Comparison of ENCODE assay signal across 29 mouse cellular contexts in the genomic region with DNA sequence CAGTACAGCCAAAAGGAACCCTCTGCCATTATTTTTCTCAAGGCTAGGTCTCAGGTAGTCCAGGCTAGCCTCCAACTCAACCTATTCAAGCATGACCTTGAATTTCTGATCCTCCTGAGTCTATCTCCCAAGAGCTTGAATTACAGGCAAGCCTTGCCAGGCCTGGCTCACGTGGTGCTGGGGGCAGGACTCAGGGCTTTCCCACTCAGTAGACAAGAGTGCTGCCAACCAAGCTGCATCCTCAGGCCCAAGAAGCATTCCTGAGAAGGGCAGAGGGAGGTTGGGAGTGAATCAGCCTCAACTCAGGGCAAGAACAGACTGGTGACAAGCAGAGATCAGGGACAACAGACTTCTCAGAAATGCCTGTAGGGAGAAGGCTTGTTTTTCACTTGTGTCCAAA. TPM values are rescaled to one million over a fixed set of nuclear protein-coding genes. Genes with fewer than 3 reads are reported as not detected.
A peak's percentile ranks its signal among the peaks of the same experiment; 100 is the strongest.
DNase-seq lines count a peak whose midpoint lies in the region; ATAC-seq and TF ChIP-seq lines count a peak whose summit lies in the region.
"Had no signal": no experiment of that assay in that cellular context is flagged by ENCODE, and none has a peak within 500 bp of the region (broad histone marks: within the 10 kb centered on the region; RNA-seq: fewer than 3 reads in every experiment).

No protein-coding gene starts in this region.

- WGBS in embryonic facial prominence, embryonic 15.5 days, result 54% methylated on average over 1 of the region's 1 CpGs
- 69% methylated on average over 1 of the region's 1 CpGs for WGBS in hindbrain, postnatal 0 days

- H3K27ac ChIP-seq in embryonic facial prominence, embryonic 15.5 days (replicated peaks), result 0 out of 2 replicates have a peak overlapping the region, but pooled peaks have one; percentile 17
- no peak overlapping the region for H3K27ac ChIP-seq in hindbrain, postnatal 0 days
- H3K27ac ChIP-seq: forebrain, embryonic 10.5 days; forebrain, embryonic 15.5 days; heart, embryonic 10.5 days; heart, embryonic 15.5 days; hindbrain, embryonic 12.5 days; layer of hippocampus, adult 2 months; liver, embryonic 12.5 days; macrophage; midbrain, embryonic 13.5 days; neural tube, embryonic 15.5 days; stomach, embryonic 15.5 days had no signal

- H3K4me2 ChIP-seq in embryonic facial prominence, embryonic 15.5 days (replicated peaks), result no peak overlapping the region
- H3K4me2 ChIP-seq in myocyte (ENCODE audit: low read depth), result no peak overlapping the region
- no peak overlapping the region for H3K4me2 ChIP-seq in hindbrain, postnatal 0 days (ENCODE audit: low read depth, low read length)
- H3K4me2 ChIP-seq: forebrain, embryonic 15.5 days; heart, embryonic 15.5 days; hindbrain, embryonic 12.5 days; liver, embryonic 12.5 days; midbrain, embryonic 13.5 days; neural tube, embryonic 15.5 days; stomach, embryonic 15.5 days had no signal

- H3K4me1 ChIP-seq in embryonic facial prominence, embryonic 15.5 days, result 0 out of 2 replicates have a peak, but pooled peaks cover 4% of the 10 kb centered on the region
- H3K4me1 ChIP-seq in hindbrain, postnatal 0 days (ENCODE audit: insufficient read depth, low read length), result no peaks in the 10 kb centered on the region
- H3K4me1 ChIP-seq: forebrain, embryonic 15.5 days; hindbrain, embryonic 12.5 days; midbrain, embryonic 13.5 days; neural tube, embryonic 15.5 days; stomach, embryonic 15.5 days had no signal

- H3K27me3 ChIP-seq in C2C12 (ENCODE audit: control insufficient read depth, insufficient read depth, insufficient read length), result no peaks in the 10 kb centered on the region
- H3K27me3 ChIP-seq in embryonic facial prominence, embryonic 15.5 days, result no peaks in the 10 kb centered on the region
- no peaks in the 10 kb centered on the region for H3K27me3 ChIP-seq in myocyte (ENCODE audit: control insufficient read depth, insufficient read depth, insufficient read length)
- no peaks in the 10 kb centered on the region for H3K27me3 ChIP-seq in hindbrain, postnatal 0 days (ENCODE audit: insufficient read depth, low read length)
- H3K27me3 ChIP-seq: forebrain, embryonic 15.5 days; heart, embryonic 15.5 days; hindbrain, embryonic 12.5 days; midbrain, embryonic 13.5 days; neural tube, embryonic 15.5 days; stomach, embryonic 15.5 days had no signal

- H3K79me2 ChIP-seq in C2C12 (ENCODE audit: control insufficient read depth, insufficient read depth), result no peaks in the 10 kb centered on the region
- H3K79me2 ChIP-seq in myocyte (ENCODE audit: control insufficient read depth, insufficient read depth), result no peaks in the 10 kb centered on the region

- TF ChIP-seq POLR2A in myocyte (IDR thresholded peaks at IDR 0.05; ENCODE audit: insufficient read length, low read depth), result no peak

- DNase-seq in gastrocnemius, postnatal 25 days, result peak; percentile 37
- DNase-seq in gastrocnemius, postnatal 36 days, result no peak
- no peak for DNase-seq in hindbrain, postnatal 0 days (ENCODE audit: low spot score)
- DNase-seq in kidney, postnatal 4 days, result no peak
- DNase-seq: adrenal gland, postnatal 10 days; cerebellum, adult 11-12 months; cerebellum, postnatal 10 days; heart, postnatal 36 days; kidney, adult 9 months; kidney, postnatal 25 days; liver, postnatal 0 days; retina, postnatal 1 day; right cerebral cortex, postnatal 14 days; thymus, postnatal 25 days had no signal

- intact Hi-C loops in gastrocnemius, postnatal 36 days (cut with DNase I), result no loop called here

- H3ac ChIP-seq in C2C12 (ENCODE audit: control insufficient read depth, insufficient read length, low read depth) (no peak overlapping the region), myocyte (ENCODE audit: control insufficient read depth, insufficient read length) (no peak overlapping the region)

- ATAC-seq in embryonic facial prominence, embryonic 15.5 days (ENCODE audit: insufficient number of reproducible peaks, low FRiP score, low TSS enrichment, low read depth), result no peak
- ATAC-seq in hindbrain, postnatal 0 days, result no peak
- ATAC-seq: forebrain, embryonic 15.5 days; intestine, embryonic 16.5 days; liver, embryonic 12.5 days; liver, postnatal 0 days; midbrain, embryonic 13.5 days had no signal

- TF ChIP-seq CTCF in C2C12 (IDR thresholded peaks at IDR 0.05; ENCODE audit: control insufficient read depth, insufficient read depth, insufficient read length), result no peak
- no peak for TF ChIP-seq CTCF in hindbrain, postnatal 0 days (IDR thresholded peaks at IDR 0.05; ENCODE audit: low read depth)

- no peaks in the 10 kb centered on the region for H3K79me3 ChIP-seq in C2C12 (ENCODE audit: low read depth)

- no peaks in the 10 kb centered on the region for H3K9me3 ChIP-seq in embryonic facial prominence, embryonic 15.5 days (replicated peaks)
- H3K9me3 ChIP-seq in hindbrain, postnatal 0 days (ENCODE audit: low read length), result no peaks in the 10 kb centered on the region
- H3K9me3 ChIP-seq: forebrain, embryonic 10.5 days; forebrain, embryonic 15.5 days; heart, embryonic 10.5 days; heart, embryonic 15.5 days; hindbrain, embryonic 12.5 days; liver, embryonic 12.5 days; midbrain, embryonic 13.5 days; neural tube, embryonic 15.5 days; stomach, embryonic 15.5 days had no signal

- no peak overlapping the region for H3K9ac ChIP-seq in embryonic facial prominence, embryonic 15.5 days
- no peak overlapping the region for H3K9ac ChIP-seq in hindbrain, postnatal 0 days (replicated peaks; ENCODE audit: low read length)
- H3K9ac ChIP-seq: forebrain, embryonic 15.5 days; heart, embryonic 15.5 days; hindbrain, embryonic 12.5 days; liver, embryonic 12.5 days; liver, postnatal 0 days; midbrain, embryonic 13.5 days; neural tube, embryonic 15.5 days; stomach, embryonic 15.5 days had no signal

- H3K4me3 ChIP-seq in C2C12 (ENCODE audit: insufficient read depth, poor library complexity, severe bottlenecking) (no peak overlapping the region), myocyte (no peak overlapping the region)
- no peak overlapping the region for H3K4me3 ChIP-seq in embryonic facial prominence, embryonic 15.5 days (replicated peaks)
- no peak overlapping the region for H3K4me3 ChIP-seq in hindbrain, postnatal 0 days (ENCODE audit: low read length)
- H3K4me3 ChIP-seq: forebrain, embryonic 10.5 days; forebrain, embryonic 15.5 days; heart, embryonic 10.5 days; heart, embryonic 15.5 days; hindbrain, embryonic 12.5 days; layer of hippocampus, adult 2 months; liver, embryonic 12.5 days; midbrain, embryonic 13.5 days; neural tube, embryonic 15.5 days; stomach, embryonic 15.5 days had no signal

- H3K36me3 ChIP-seq in C2C12 (ENCODE audit: control insufficient read depth, insufficient read depth), result no peaks in the 10 kb centered on the region
- no peaks in the 10 kb centered on the region for H3K36me3 ChIP-seq in embryonic facial prominence, embryonic 15.5 days
- no peaks in the 10 kb centered on the region for H3K36me3 ChIP-seq in myocyte (ENCODE audit: control insufficient read depth, insufficient read depth)
- H3K36me3 ChIP-seq in hindbrain, postnatal 0 days (ENCODE audit: insufficient read depth, low read length), result no peaks in the 10 kb centered on the region
- H3K36me3 ChIP-seq: forebrain, embryonic 10.5 days; forebrain, embryonic 15.5 days; heart, embryonic 10.5 days; heart, embryonic 15.5 days; hindbrain, embryonic 12.5 days; liver, embryonic 12.5 days; midbrain, embryonic 13.5 days; neural tube, embryonic 15.5 days; stomach, embryonic 15.5 days had no signal

TF ChIP-seq in C2C12, 6 proteins besides CTCF, POLR2A, EP300 and RAD21:
- no peak for TF ChIP-seq CEBPB (IDR thresholded peaks at IDR 0.05; ENCODE audit: low read depth)
- no peak for TF ChIP-seq MYOG (IDR thresholded peaks at IDR 0.05; ENCODE audit: control insufficient read depth, extremely low read depth, insufficient read length)
- peak; percentile 29 for TF ChIP-seq USF1 (IDR thresholded peaks at IDR 0.05; ENCODE audit: low read depth)

TF ChIP-seq in myocyte, 11 proteins besides CTCF, POLR2A, EP300 and RAD21:
- TF ChIP-seq USF1 (IDR thresholded peaks at IDR 0.05; ENCODE audit: low read depth), result peak; percentile 53
- TF ChIP-seq MYOD1 (IDR thresholded peaks at IDR 0.05; ENCODE audit: control insufficient read depth in 1 of 3, insufficient read length in 2 of 3, low read depth in 2 of 3), result no peak
- no peak for TF ChIP-seq SRF (IDR thresholded peaks at IDR 0.05; ENCODE audit: control insufficient read depth, insufficient read length, low read depth)
- TF ChIP-seq MAX (IDR thresholded peaks at IDR 0.05; ENCODE audit: low read depth), result no peak
- no peak for TF ChIP-seq TCF3 (IDR thresholded peaks at IDR 0.05; ENCODE audit: insufficient read length, low read depth)
- TF ChIP-seq REST (IDR thresholded peaks at IDR 0.05; ENCODE audit: insufficient read depth, insufficient read length), result no peak
- TF ChIP-seq TCF12 (IDR thresholded peaks at IDR 0.05; ENCODE audit: insufficient read depth, poor library complexity, severe bottlenecking), result no peak

RNA-seq across cellular contexts. Expression of gene Ptpn1, which starts 12.8 kb away (rescaled TPM):
- total RNA-seq in gastrocnemius, postnatal 25 days (2021), result 10 to 100 TPM; 13.5 to 14.3 TPM
- 10 to 100 TPM; 12.5 to 14.9 TPM for total RNA-seq in gastrocnemius, postnatal 36 days (2021)
- polyA plus RNA-seq in C2C12 (2012; fragmentation: generic; extraction: Trizol) (64.6 TPM), myocyte (2012; fragmentation: generic; extraction: Trizol) (45.0 TPM)
- polyA plus RNA-seq in embryonic facial prominence, embryonic 15.5 days (2015; fragmentation: Nextera tagmentation; extraction: Ambion mirVana), result 60.6 and 61.5 TPM in 2 replicates
- 35.7 and 39.2 TPM in 2 replicates for total RNA-seq in hindbrain, postnatal 0 days (2014; rRNA removed)
- polyA plus RNA-seq in hindbrain, postnatal 0 days (2015; fragmentation: Nextera tagmentation; extraction: Ambion mirVana), result 60.0 and 60.1 TPM in 2 replicates
